ENCODE assay signal across 8 mouse cellular contexts in genomic region chr6:4748506-4748961, GRCm38 (mm10). TPM values are rescaled to one million over a fixed set of nuclear protein-coding genes. Genes with fewer than 3 reads are reported as not detected.
A peak's percentile ranks its signal among the peaks of the same experiment; 100 is the strongest.
DNase-seq lines count a peak whose midpoint lies in the region; ATAC-seq and TF ChIP-seq lines count a peak whose summit lies in the region.

No protein-coding gene starts in this region.

- H3K27me3 ChIP-seq in heart, adult 2 months (ENCODE audit: control insufficient read depth, insufficient read depth, low read length): no peaks in the 10 kb centered on the region
- H3K27me3 ChIP-seq in embryonic facial prominence, embryonic 13.5 days: no peaks in the 10 kb centered on the region
- no peaks in the 10 kb centered on the region for H3K27me3 ChIP-seq in hindbrain, embryonic 14.5 days (ENCODE audit: control insufficient read depth, insufficient read depth, low read length)
- peaks cover 18% of the 10 kb centered on the region for H3K27me3 ChIP-seq in liver, embryonic 16.5 days (ENCODE audit: control insufficient read depth, insufficient read depth, low read depth, low read length)
- H3K27me3 ChIP-seq in small intestine, adult 2 months (ENCODE audit: control insufficient read depth, insufficient read depth, low read length): peaks cover 13% of the 10 kb centered on the region

- no peak overlapping the region for H3K9ac ChIP-seq in heart, adult 2 months (ENCODE audit: low read depth, low read length)
- 0 out of 2 replicates have a peak overlapping the region, but pooled peaks have one; percentile 38 for H3K9ac ChIP-seq in ES-E14 (ENCODE audit: insufficient read depth, low read depth, low read length, poor library complexity, severe bottlenecking)
- H3K9ac ChIP-seq in embryonic facial prominence, embryonic 13.5 days: peak overlapping the region; percentile 65; the same call in 1 of the 2 replicates
- H3K9ac ChIP-seq in hindbrain, embryonic 14.5 days: peak overlapping the region; percentile 32; the same call in 1 of the 2 replicates
- no peak overlapping the region for H3K9ac ChIP-seq in liver, embryonic 16.5 days (ENCODE audit: low read depth, low read length)

- no peaks in the 10 kb centered on the region for H3K36me3 ChIP-seq in heart, adult 2 months (ENCODE audit: control insufficient read depth, insufficient read depth, low read length)
- H3K36me3 ChIP-seq in ES-E14 (ENCODE audit: control insufficient read depth, insufficient read depth, low read length, poor library complexity, severe bottlenecking): peaks cover 2% of the 10 kb centered on the region; the same call in 1 of the 2 replicates
- H3K36me3 ChIP-seq in embryonic facial prominence, embryonic 13.5 days: no peaks in the 10 kb centered on the region
- no peaks in the 10 kb centered on the region for H3K36me3 ChIP-seq in hindbrain, embryonic 14.5 days (replicated peaks; ENCODE audit: control insufficient read depth, insufficient read depth)
- no peaks in the 10 kb centered on the region for H3K36me3 ChIP-seq in liver, embryonic 16.5 days (ENCODE audit: control insufficient read depth, insufficient read depth)
- no peaks in the 10 kb centered on the region for H3K36me3 ChIP-seq in small intestine, adult 2 months (ENCODE audit: control insufficient read depth, insufficient read depth, low read length)

- in situ Hi-C loops in ES-E14 (cut with MboI; ENCODE audit: low sequenced_read_pairs in 2 of 2, unreplicated experiment in 2 of 2): no loop called here

- peak in 1 of 2 experiments; percentile 47 for DNase-seq in heart, adult 2 months
- no peak for DNase-seq in heart, adult 11 months
- no peak for DNase-seq in ES-E14 (ENCODE audit: low read depth, low spot score)
- no peak for DNase-seq in hindbrain, embryonic 14.5 days (ENCODE audit: low spot score)
- no peak for DNase-seq in T-cell, adult 2 months (ENCODE audit: low spot score)

- peak overlapping the region; percentile 58 for H3K4me2 ChIP-seq in embryonic facial prominence, embryonic 13.5 days
- H3K4me2 ChIP-seq in hindbrain, embryonic 14.5 days (replicated peaks): peak overlapping the region; percentile 68
- H3K4me2 ChIP-seq in liver, embryonic 16.5 days (ENCODE audit: low read depth, low read length): peak overlapping the region; percentile 58

- TF ChIP-seq EP300 in heart, adult 2 months (IDR thresholded peaks at IDR 0.05; ENCODE audit: insufficient read depth, low read depth, low read length): no peak

- no peak overlapping the region for H3K27ac ChIP-seq in heart, adult 2 months
- H3K27ac ChIP-seq in ES-E14 (ENCODE audit: insufficient read depth, low read depth, low read length, poor library complexity, severe bottlenecking): no peak overlapping the region
- H3K27ac ChIP-seq in embryonic facial prominence, embryonic 13.5 days: no peak overlapping the region; the same call in 1 of the 2 replicates
- H3K27ac ChIP-seq in hindbrain, embryonic 14.5 days: no peak overlapping the region
- no peak overlapping the region for H3K27ac ChIP-seq in liver, embryonic 16.5 days (ENCODE audit: low read length)
- H3K27ac ChIP-seq in small intestine, adult 2 months (ENCODE audit: insufficient read depth, low read depth, low read length): no peak overlapping the region

- TF ChIP-seq CTCF in heart, adult 2 months (IDR thresholded peaks at IDR 0.05): no peak
- TF ChIP-seq CTCF in small intestine, adult 2 months (IDR thresholded peaks at IDR 0.05; ENCODE audit: extremely low read depth, insufficient read length, insufficient replicate concordance, low read depth, low read length): no peak

- no peaks in the 10 kb centered on the region for H3K79me2 ChIP-seq in heart, adult 2 months (replicated peaks; ENCODE audit: control insufficient read depth, insufficient read depth, low read length)

- no peak for TF ChIP-seq POLR2A in heart, adult 2 months (IDR thresholded peaks at IDR 0.05; ENCODE audit: insufficient read depth, low read depth, low read length)
- no peak for TF ChIP-seq POLR2A in small intestine, adult 2 months (IDR thresholded peaks at IDR 0.05; ENCODE audit: low read depth, low read length)

- 41% methylated on average over 15 of the region's 15 CpGs for WGBS in heart, adult 2 months
- WGBS in embryonic facial prominence, embryonic 13.5 days: 45% methylated on average over 15 of the region's 15 CpGs
- WGBS in hindbrain, embryonic 14.5 days: 57% methylated on average over 15 of the region's 15 CpGs
- WGBS in liver, embryonic 16.5 days (ENCODE audit: insufficient replicate concordance): 43% methylated on average over 15 of the region's 15 CpGs
- 64% methylated on average over 15 of the region's 15 CpGs for whole genome bisulfite sequencing in small intestine, adult 2 months

- no peaks in the 10 kb centered on the region for H3K4me1 ChIP-seq in heart, adult 2 months (ENCODE audit: control insufficient read depth, insufficient read depth, low read length)
- H3K4me1 ChIP-seq in ES-E14 (ENCODE audit: control insufficient read depth in 2 of 2, insufficient read depth in 2 of 2, low read length in 2 of 2, poor library complexity in 1 of 2): no peaks in the 10 kb centered on the region
- no peaks in the 10 kb centered on the region for H3K4me1 ChIP-seq in embryonic facial prominence, embryonic 13.5 days
- H3K4me1 ChIP-seq in hindbrain, embryonic 14.5 days (replicated peaks; ENCODE audit: control insufficient read depth, insufficient read depth, low read length): no peaks in the 10 kb centered on the region
- H3K4me1 ChIP-seq in liver, embryonic 16.5 days (ENCODE audit: control insufficient read depth, low read depth, low read length): no peaks in the 10 kb centered on the region
- peaks cover 4% of the 10 kb centered on the region; the same call in 1 of the 2 replicates for H3K4me1 ChIP-seq in small intestine, adult 2 months (ENCODE audit: control insufficient read depth, insufficient read depth, insufficient read length, low read length)

- peak overlapping the region; percentile 42 for H3K4me3 ChIP-seq in heart, adult 2 months
- peak overlapping the region; percentile 49 to 65 for H3K4me3 ChIP-seq in ES-E14 (ENCODE audit: insufficient read depth in 1 of 2, low read depth in 1 of 2, low read length in 2 of 2, poor library complexity in 1 of 2, severe bottlenecking in 1 of 2)
- peak overlapping the region; percentile 53 for H3K4me3 ChIP-seq in embryonic facial prominence, embryonic 13.5 days
- peak overlapping the region; percentile 58 for H3K4me3 ChIP-seq in hindbrain, embryonic 14.5 days (replicated peaks; ENCODE audit: low read length)
- peak overlapping the region; percentile 30 for H3K4me3 ChIP-seq in liver, embryonic 16.5 days (ENCODE audit: low read depth, low read length)
- peak overlapping the region; percentile 30 for H3K4me3 ChIP-seq in small intestine, adult 2 months (ENCODE audit: low read depth, low read length)

- intact Hi-C loops in heart, adult 2 months (cut with DNase I): loop anchor here (5.0 kb wide), 4 partner anchors 146 to 1251 kb away; partner anchors contain the start of genes Casd1, Hepacam2, Pon2 and Vps50

- ATAC-seq in embryonic facial prominence, embryonic 13.5 days (ENCODE audit: insufficient number of reproducible peaks, insufficient read depth, low FRiP score, low TSS enrichment, low read depth): no peak
- ATAC-seq in hindbrain, embryonic 14.5 days (ENCODE audit: low FRiP score): peak; percentile 21; the same call in 1 of the 2 replicates
- ATAC-seq in liver, embryonic 16.5 days (ENCODE audit: low read depth): no peak

- H3K9me3 ChIP-seq in ES-E14 (ENCODE audit: control insufficient read depth, insufficient read depth, low read depth, low read length): no peaks in the 10 kb centered on the region
- H3K9me3 ChIP-seq in embryonic facial prominence, embryonic 13.5 days: peaks cover 23% of the 10 kb centered on the region
- peaks cover 23% of the 10 kb centered on the region; the same call in 1 of the 2 replicates for H3K9me3 ChIP-seq in hindbrain, embryonic 14.5 days (ENCODE audit: control insufficient read depth, low read length)
- no peaks in the 10 kb centered on the region for H3K9me3 ChIP-seq in liver, embryonic 16.5 days (replicated peaks; ENCODE audit: control insufficient read depth, low read length)

TF ChIP-seq in ES-E14, 5 proteins besides CTCF, POLR2A, EP300 and RAD21:
- TF ChIP-seq ZNF384 (IDR thresholded peaks at IDR 0.05; ENCODE audit: low read depth, low read length) (no peak), ZC3H11A (IDR thresholded peaks at IDR 0.05; ENCODE audit: borderline replicate concordance, low read depth, low read length) (no peak), HCFC1 (IDR thresholded peaks at IDR 0.05; ENCODE audit: borderline replicate concordance, insufficient read depth, low read length) (no peak), MAFK (IDR thresholded peaks at IDR 0.05; ENCODE audit: insufficient read depth, low read depth, low read length) (no peak), CHD2 (IDR thresholded peaks at IDR 0.05; ENCODE audit: low read depth, low read length) (no peak)
TF ChIP-seq in ES-E14: peak in this region for 0.

RNA-seq across cellular contexts. Expression of gene Peg10, which starts 1.4 kb away (rescaled TPM):
- total RNA-seq in heart, adult 2 months (2021): 1 to 10 TPM; 1.0 to 1.1 TPM
- 0.55 and 0.85 TPM in 2 replicates for polyA plus RNA-seq in heart, adult 2 months (2012; rRNA removed)
- total RNA-seq in ES-E14 (2012; rRNA removed): 73.3 and 225 TPM in 2 replicates
- polyA plus RNA-seq in embryonic facial prominence, embryonic 13.5 days (2015; fragmentation: Nextera tagmentation; extraction: Ambion mirVana): 7.6 and 7.8 TPM in 2 replicates
- 10.5 and 12.2 TPM in 2 replicates for polyA plus RNA-seq in hindbrain, embryonic 14.5 days (2014; fragmentation: Nextera tagmentation; extraction: Ambion mirVana)
- polyA plus RNA-seq in liver, embryonic 16.5 days (2015; fragmentation: Nextera tagmentation; extraction: Ambion mirVana): 1.8 and 1.9 TPM in 2 replicates
- polyA plus RNA-seq in small intestine, adult 2 months (2012; rRNA removed): 0.16 and 0.28 TPM in 2 replicates

RNA-seq across cellular contexts. Expression of gene Sgce, which starts 1.5 kb away (rescaled TPM):
- 10 to 100 TPM; 19.4 to 19.5 TPM for total RNA-seq in heart, adult 2 months (2021)
- 12.5 and 19.7 TPM in 2 replicates for polyA plus RNA-seq in heart, adult 2 months (2012; rRNA removed)
- 9.0 and 19.1 TPM in 2 replicates for total RNA-seq in ES-E14 (2012; rRNA removed)
- polyA plus RNA-seq in embryonic facial prominence, embryonic 13.5 days (2015; fragmentation: Nextera tagmentation; extraction: Ambion mirVana): 66.5 and 80.6 TPM in 2 replicates
- polyA plus RNA-seq in hindbrain, embryonic 14.5 days (2014; fragmentation: Nextera tagmentation; extraction: Ambion mirVana): 51.0 and 55.5 TPM in 2 replicates
- 21.8 and 22.8 TPM in 2 replicates for polyA plus RNA-seq in liver, embryonic 16.5 days (2015; fragmentation: Nextera tagmentation; extraction: Ambion mirVana)
- polyA plus RNA-seq in small intestine, adult 2 months (2012; rRNA removed): 2.1 and 2.7 TPM in 2 replicates

Comparison
In these comparisons a context has a peak if more than half of its experiments do, and no peak if none do; other contexts are left out.
1. H3K9ac ChIP-seq: peak in ES-E14 (single experiment), embryonic facial prominence, embryonic 13.5 days (single experiment) and hindbrain, embryonic 14.5 days (single experiment); none in heart, adult 2 months (single experiment) and liver, embryonic 16.5 days (single experiment).
2. Peak in every context shown above with its lines, with median percentiles within 50 percentile points of each other: H3K4me3 ChIP-seq and H3K4me2 ChIP-seq.